Mouse (Mus musculus) small intestine, adult 2 months (tissue): ENCODE measurements around the gene Prcd.

ENCODE experiments used
- CTCF ChIP-seq: fragments of 200-500 bp; IDR thresholded peaks from 2 replicates; pipeline ENCODE4 v1.5.1; 2012; ENCODE audit warnings: low read depth, mild to moderate bottlenecking, control low read depth, inconsistent platforms, low read length, moderate library complexity, mixed read lengths; ENCODE audit not compliant: insufficient replicate concordance, insufficient read length; ENCODE audit errors: extremely low read depth
- POLR2A ChIP-seq: fragments of 200-500 bp; IDR thresholded peaks from 2 replicates; pipeline ENCODE4 v1.6.1; 2012; ENCODE audit warnings: low read depth, mild to moderate bottlenecking, control low read depth, inconsistent platforms, low read length, moderate library complexity

DNA sequence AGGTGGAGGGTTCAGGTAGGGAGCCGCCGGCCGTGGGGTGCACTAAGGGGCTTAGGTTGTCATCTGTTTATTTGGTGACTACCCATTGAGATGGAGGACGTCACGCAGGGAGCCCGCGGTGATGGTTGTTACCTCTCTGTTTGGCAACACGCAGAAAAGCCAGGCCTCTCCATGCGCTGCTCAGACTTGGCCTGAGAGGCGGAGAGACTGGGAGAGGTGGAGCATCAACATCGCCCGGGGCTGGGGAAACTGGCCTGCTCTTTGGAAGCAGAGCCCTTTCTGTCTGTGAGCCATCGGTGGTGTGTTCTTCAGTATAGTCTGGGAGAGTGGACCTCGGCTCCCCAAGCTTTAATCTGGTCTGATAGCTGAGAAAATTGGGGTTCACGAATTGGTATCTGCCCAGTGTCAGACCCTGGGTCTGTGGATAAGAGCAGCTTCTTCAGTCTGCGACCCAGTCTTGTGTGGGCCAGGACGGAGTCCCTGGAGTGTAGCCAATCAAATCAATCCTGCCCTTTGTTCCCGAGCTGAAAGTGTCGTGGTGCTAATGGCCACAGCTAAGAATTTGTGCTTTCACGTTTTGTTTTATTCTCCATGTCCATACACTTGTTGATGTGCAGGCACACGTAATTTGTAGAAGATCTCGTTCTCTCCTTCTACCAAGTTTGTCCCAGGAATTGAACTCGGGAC lies 42.0 kb downstream of the Prcd start:
- TF ChIP-seq CTCF (no peak), POLR2A (no peak)
